Mouse (Mus musculus): Measurements from ENCODE around the gene Mapk6.

GRCm38 (mm10) chr9:75330821-75331220 is 79.0 kb downstream of the Mapk6 start:
- no peak for TF ChIP-seq POLR2A (IDR thresholded peaks at IDR 0.05; ENCODE audit: borderline replicate concordance, extremely low read depth, insufficient read depth, insufficient read length, poor library complexity, severe bottlenecking)
- no peak for TF ChIP-seq CTCF (IDR thresholded peaks at IDR 0.05; ENCODE audit: borderline replicate concordance, extremely low read depth, insufficient read depth, insufficient read length)

All from brain, embryonic 14.5 days (tissue).